Mouse (Mus musculus): ENCODE data around the gene Mef2a.

Gene Mef2a

GRCm38 (mm10) chr7:67246067-67246466, 126.6 kb downstream of the Mef2a start:
- DNase-seq (ENCODE audit: low spot score in 2 of 2) = no peak

GRCm38 (mm10) chr7:67245255-67245654, 127.4 kb downstream of the Mef2a start:
- DNase-seq (ENCODE audit: low spot score in 2 of 2) = no peak

GRCm38 (mm10) chr7:67243894-67244282, 128.8 kb downstream of the Mef2a start:
- no peak for DNase-seq (ENCODE audit: low spot score in 2 of 2)

GRCm38 (mm10) chr7:67243121-67243893, 129.4 kb downstream of the Mef2a start:
- no peak for DNase-seq (ENCODE audit: low spot score in 2 of 2)

GRCm38 (mm10) chr7:67241969-67242368, 130.7 kb downstream of the Mef2a start:
- DNase-seq (ENCODE audit: low spot score in 2 of 2) = no peak

GRCm38 (mm10) chr7:67237752-67238151, 134.9 kb downstream of the Mef2a start:
- DNase-seq (ENCODE audit: low spot score in 2 of 2) = no peak

GRCm38 (mm10) chr7:67236351-67236750, 136.3 kb downstream of the Mef2a start:
- no peak for DNase-seq (ENCODE audit: low spot score in 2 of 2)

GRCm38 (mm10) chr7:67234797-67235196, 137.9 kb downstream of the Mef2a start:
- DNase-seq (ENCODE audit: low spot score in 2 of 2) = no peak

- no peak for DNase-seq (ENCODE audit: low spot score in 2 of 2)
Measured at GRCm38 (mm10) chr7:67232504-67232903, 140.2 kb downstream of the Mef2a start.

GRCm38 (mm10) chr7:67230640-67231140, 142.0 kb downstream of the Mef2a start:
- no peak for DNase-seq (ENCODE audit: low spot score in 2 of 2)

- no peak for DNase-seq (ENCODE audit: low spot score in 2 of 2)
Measured at GRCm38 (mm10) chr7:67230221-67230620, 142.4 kb downstream of the Mef2a start.

- DNase-seq (ENCODE audit: low spot score in 2 of 2) = no peak
Measured at GRCm38 (mm10) chr7:67229701-67230100, 143.0 kb downstream of the Mef2a start.

GRCm38 (mm10) chr7:67228891-67229602, 143.6 kb downstream of the Mef2a start:
- peak in 1 of 2 experiments; percentile 15 for DNase-seq (ENCODE audit: low spot score in 2 of 2)

GRCm38 (mm10) chr7:67228390-67228789, 144.3 kb downstream of the Mef2a start:
- no peak for DNase-seq (ENCODE audit: low spot score in 2 of 2)

- no peak for DNase-seq (ENCODE audit: low spot score in 2 of 2)
Measured at GRCm38 (mm10) chr7:67227538-67227937, 145.1 kb downstream of the Mef2a start.

GRCm38 (mm10) chr7:67225943-67226625, 146.6 kb downstream of the Mef2a start:
- no peak for DNase-seq (ENCODE audit: low spot score in 2 of 2)

- peak; percentile 91 to 93 for DNase-seq (ENCODE audit: low spot score in 2 of 2)
Measured at GRCm38 (mm10) chr7:67222220-67222862, 150.3 kb downstream of the Mef2a start, which contains the start of gene Lysmd4. Gene Lysmd4, plus strand, starts transcription at chr7:67222544.

GRCm38 (mm10) chr7:67217025-67217424, 155.6 kb downstream of the Mef2a start:
- DNase-seq (ENCODE audit: low spot score in 2 of 2) = peak; percentile 35 to 70

GRCm38 (mm10) chr7:67216351-67216750, 156.3 kb downstream of the Mef2a start:
- DNase-seq (ENCODE audit: low spot score in 2 of 2) = no peak

- DNase-seq (ENCODE audit: low spot score in 2 of 2) = no peak
Measured at GRCm38 (mm10) chr7:67213589-67213988, 159.1 kb downstream of the Mef2a start.

- DNase-seq (ENCODE audit: low spot score in 2 of 2) = no peak
Measured at GRCm38 (mm10) chr7:67211971-67212370, 160.7 kb downstream of the Mef2a start.

- DNase-seq (ENCODE audit: low spot score in 2 of 2) = no peak
Measured at GRCm38 (mm10) chr7:67211341-67211740, 161.3 kb downstream of the Mef2a start.

Data from spleen, postnatal 14 days (tissue).